Mouse (Mus musculus): ENCODE measurements around the gene Gm3488.
"Not testable (repeated sequence)": the region's sequence is repeated elsewhere in the genome, so short reads cannot be mapped to it uniquely, and the experiment has no call there.

Gm3488 gene

GRCm38 (mm10) chr14:5501374-5501773 lies at the start of gene Gm3488:
Gm3488 (plus strand) TSS chr14:5501674.
- DNase-seq (ENCODE audit: low read depth): not testable (repeated sequence)

GRCm38 (mm10) chr14:5455367-5455766 lies 46.1 kb upstream of the Gm3488 start, which contains the start of gene Gm3194:
Gm3194 (minus strand) TSS chr14:5455467.
- not testable (repeated sequence) for DNase-seq (ENCODE audit: low read depth)

GRCm38 (mm10) chr14:5460469-5460868 lies 41.0 kb upstream of the Gm3488 start:
- not testable (repeated sequence) for DNase-seq (ENCODE audit: low read depth)

- DNase-seq (ENCODE audit: low read depth): not testable (repeated sequence)
Observed at GRCm38 (mm10) chr14:5477730-5478129, 23.7 kb upstream of the Gm3488 start, which contains the start of gene Gm8246. Gm8246 (minus strand) TSS chr14:5477830.

- not testable (repeated sequence) for DNase-seq (ENCODE audit: low read depth)
Observed at GRCm38 (mm10) chr14:5483907-5484306, 17.6 kb upstream of the Gm3488 start, which contains the start of gene Gm3187. Gm3187 (plus strand) TSS chr14:5484207.

GRCm38 (mm10) chr14:5538196-5538595 lies 36.7 kb downstream of the Gm3488 start, which contains the start of gene Gm3532:
Gm3532 (plus strand) TSS chr14:5538496.
- DNase-seq (ENCODE audit: low read depth): not testable (repeated sequence)
